Mouse (Mus musculus) adrenal gland, adult 18-20 months (tissue): ENCODE measurements around the gene Gpr89. TPM values are rescaled to one million over a fixed set of nuclear protein-coding genes. Genes with fewer than 3 reads are reported as not detected.

Experiments
- DNase-seq, 2 experiments: peaks; one replicate each; pipeline ENCODE4 v3.0.0; 2021 to 2022; ENCODE audit warnings: low spot score in 2 of 2
- total RNA-seq, 2 experiments: library from RNA; stranded (reverse); gene quantifications; 1 replicate in 1 of 2; 2 replicates in 1 of 2; pipeline ENCODE4 v1.2.3; 2021

The Gpr89 gene
- total RNA-seq, 2 experiments from 2014 or later = 25.9 to 35.0 TPM

DNA sequence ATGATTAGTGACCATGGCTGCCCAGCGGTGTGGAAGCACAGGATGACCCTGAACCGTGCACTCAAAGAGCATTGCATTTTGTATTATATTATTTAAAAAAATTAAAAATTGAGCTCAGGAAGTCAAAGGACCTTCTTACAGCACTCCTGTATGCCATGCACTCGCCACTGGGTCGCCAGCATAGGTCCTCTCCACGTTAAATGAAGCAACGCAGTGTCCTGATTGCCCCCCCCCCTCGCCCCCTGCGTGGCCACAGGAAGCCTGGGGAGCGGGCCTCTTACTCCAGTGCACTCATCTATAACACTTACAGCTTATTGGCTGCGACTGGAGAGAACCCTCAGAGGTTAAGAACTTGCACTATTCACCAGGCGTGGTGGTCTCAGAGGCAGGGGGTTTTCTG is 79.9 kb downstream of the Gpr89 start:
- no peak for DNase-seq

- no peak for DNase-seq
These were observed 80.5 kb downstream of the Gpr89 start for GRCm38 (mm10) chr3:96824614-96825013.

GRCm38 (mm10) chr3:96823701-96824100 is 81.4 kb downstream of the Gpr89 start:
- no peak for DNase-seq

GRCm38 (mm10) chr3:96821581-96821980 is 83.6 kb downstream of the Gpr89 start:
- DNase-seq = no peak

DNA sequence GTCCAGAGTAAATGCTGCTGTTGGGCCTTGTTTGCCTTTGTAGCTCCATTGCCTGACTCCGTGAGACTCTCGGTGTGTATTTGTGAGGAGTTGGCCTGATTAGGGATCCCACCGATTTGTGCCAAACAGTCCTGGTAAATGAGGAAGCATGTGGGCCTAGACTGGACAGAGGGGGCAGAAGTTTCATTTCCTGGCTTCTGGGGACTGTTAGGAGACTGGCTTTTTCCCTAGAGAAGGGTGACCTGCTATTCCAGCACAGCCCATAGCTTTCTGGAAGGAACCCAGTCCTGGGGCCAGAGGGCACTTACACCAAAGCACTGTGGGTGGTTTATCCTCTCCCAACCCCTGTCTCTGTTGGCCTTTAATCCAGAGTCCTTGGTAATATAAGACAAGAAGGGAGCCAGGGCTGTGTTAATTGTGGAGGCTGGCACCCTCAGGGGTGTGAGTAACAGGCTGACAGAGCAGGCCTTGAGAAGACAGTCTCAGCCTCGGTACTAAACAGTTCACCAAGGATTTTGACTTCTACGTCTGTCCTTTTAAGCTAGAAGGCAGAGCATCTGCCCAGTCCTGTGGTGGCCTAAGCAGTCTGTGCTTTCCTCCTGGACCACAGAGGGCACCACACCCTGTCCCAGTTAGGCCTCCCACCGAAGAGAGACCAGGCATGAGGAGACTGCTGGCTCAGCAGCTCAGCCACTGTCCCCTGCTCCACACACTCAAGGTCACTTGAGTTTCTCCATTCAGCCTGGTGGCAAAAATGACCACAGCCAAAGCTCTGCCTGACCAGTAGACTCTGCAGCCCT is 84.8 kb downstream of the Gpr89 start:
- DNase-seq = peak in 1 of 2 experiments; percentile 18

Other genes starting within 250 kb of the Gpr89 start
- gene Ankrd35, start 235.2 kb downstream of the Gpr89 start, total RNA-seq = 1 to 10 TPM; 1.3 to 6.6 TPM
- gene Pias3, start 209.0 kb downstream of the Gpr89 start, total RNA-seq = 10 to 100 TPM; 19.7 to 20.1 TPM
- gene Nudt17, start 196.8 kb downstream of the Gpr89 start, total RNA-seq = 1 to 10 TPM; 1.5 TPM
- 10 to 100 TPM; 25.2 to 25.5 TPM for gene Polr3c, start 177.7 kb downstream of the Gpr89 start, total RNA-seq
- gene Rnf115, start 177.7 kb downstream of the Gpr89 start, total RNA-seq = 10 to 100 TPM; 37.5 to 39.0 TPM
- gene Pdzk1, start 76.1 kb downstream of the Gpr89 start, total RNA-seq = under 1 TPM in 1 of 2 experiments, not detected in 1; 0.99 TPM
- under 1 TPM; 0.36 to 0.54 TPM for gene Cd160, start 76.0 kb downstream of the Gpr89 start, total RNA-seq
- 1 to 10 TPM; 1.3 to 2.3 TPM for gene Gja5, start 653 bp downstream of the Gpr89 start, total RNA-seq
- gene Gja8, start 20.7 kb upstream of the Gpr89 start, total RNA-seq = not detected